Mouse (Mus musculus) left cerebral cortex, postnatal 14 days (tissue): ENCODE data around the gene Mpdu1. TPM values are rescaled to one million over a fixed set of nuclear protein-coding genes. Genes with fewer than 3 reads are reported as not detected.

ENCODE experiments used
- microRNA-seq, 2 experiments: library from miRNA; unstranded; fragments of <30 nt; microRNA quantifications; one replicate each; pipeline ENCODE4 v1.2.0; 2022
- total RNA-seq, 2 experiments: library from RNA; stranded (reverse); gene quantifications; 2 replicates each; pipeline ENCODE4 v1.2.3; 2021

Gene Mpdu1
- total RNA-seq, 2 experiments from 2014 or later, result 77.6 to 83.7 TPM

Small RNA genes within 50 kb of the gene (microRNA-seq; reads per million reads assigned to microRNA genes)
- gene Mir1934 (5.0 to 5.7 reads per million in 2 experiments), gene Mir467f (0 reads per million in 2 experiments)

Other genes starting within 250 kb of the Mpdu1 start
- 10 to 100 TPM; 33.0 to 33.3 TPM for gene Kdm6b, start 249.0 kb downstream of the Mpdu1 start, total RNA-seq
- 1 to 10 TPM; 3.5 to 3.6 TPM for gene Dnah2, start 113.5 kb downstream of the Mpdu1 start, total RNA-seq
- 100 to 1,000 TPM in 1 of 2 experiments, 10 to 100 TPM in 1; 71.8 to 100 TPM for gene Efnb3, start 102.4 kb downstream of the Mpdu1 start, total RNA-seq
- gene Wrap53, start 82.4 kb downstream of the Mpdu1 start, total RNA-seq, result 1 to 10 TPM; 6.9 to 8.3 TPM
- 10 to 100 TPM; 21.2 to 21.9 TPM for gene Trp53, start 82.3 kb downstream of the Mpdu1 start, total RNA-seq
- 100 to 1,000 TPM; 451 to 452 TPM for gene Atp1b2, start 56.7 kb downstream of the Mpdu1 start, total RNA-seq
- gene Shbg, start 44.7 kb downstream of the Mpdu1 start, total RNA-seq, result not detected
- gene Sat2, start 40.6 kb downstream of the Mpdu1 start, total RNA-seq, result 10 to 100 TPM in 1 of 2 experiments, 1 to 10 TPM in 1; 9.9 to 10.2 TPM
- gene Fxr2, start 29.7 kb downstream of the Mpdu1 start, total RNA-seq, result 100 to 1,000 TPM; 107 TPM
- not detected for gene Sox15, start 7.3 kb downstream of the Mpdu1 start, total RNA-seq
- gene Cd68, start 3.5 kb upstream of the Mpdu1 start, total RNA-seq, result 10 to 100 TPM; 13.5 to 13.8 TPM
- 100 to 1,000 TPM; 368 to 371 TPM for gene Eif4a1, start 9.8 kb upstream of the Mpdu1 start, total RNA-seq
- 100 to 1,000 TPM in 1 of 2 experiments, 10 to 100 TPM in 1; 91.5 to 102 TPM for gene Senp3, start 19.4 kb upstream of the Mpdu1 start, total RNA-seq
- gene Tnfsf13, start 23.1 kb upstream of the Mpdu1 start, total RNA-seq, result 1 to 10 TPM; 1.7 to 2.0 TPM
- 1 to 10 TPM; 5.8 to 7.6 TPM for gene Tnfsf12, start 33.2 kb upstream of the Mpdu1 start, total RNA-seq
- gene Tnfsfm13, start 33.5 kb upstream of the Mpdu1 start, total RNA-seq, result under 1 TPM; 0.81 to 0.95 TPM
- gene Polr2a, start 96.0 kb upstream of the Mpdu1 start, total RNA-seq, result 10 to 100 TPM; 54.3 to 54.4 TPM
- gene Slc35g3, start 99.3 kb upstream of the Mpdu1 start, total RNA-seq, result not detected
- 10 to 100 TPM; 71.1 to 86.9 TPM for gene Zbtb4, start 103.3 kb upstream of the Mpdu1 start, total RNA-seq
- under 1 TPM; 0.76 to 0.79 TPM for gene Chrnb1, start 133.3 kb upstream of the Mpdu1 start, total RNA-seq
- 10 to 100 TPM; 15.4 to 20.4 TPM for gene Fgf11, start 139.2 kb upstream of the Mpdu1 start, total RNA-seq
- not detected for gene Tmem102, start 143.0 kb upstream of the Mpdu1 start, total RNA-seq
- gene Gm39566, start 152.7 kb upstream of the Mpdu1 start, total RNA-seq, result not detected
- gene Spem2, start 155.8 kb upstream of the Mpdu1 start, total RNA-seq, result not detected
- under 1 TPM in 1 of 2 experiments, not detected in 1; 0.32 TPM for gene Spem1, start 159.5 kb upstream of the Mpdu1 start, total RNA-seq
- gene Nlgn2, start 175.1 kb upstream of the Mpdu1 start, total RNA-seq, result 100 to 1,000 TPM; 277 to 281 TPM
- 100 to 1,000 TPM; 160 to 167 TPM for gene Tmem256, start 175.9 kb upstream of the Mpdu1 start, total RNA-seq
- gene Plscr3, start 183.7 kb upstream of the Mpdu1 start, total RNA-seq, result 10 to 100 TPM; 19.5 to 22.3 TPM
- not detected for gene Tnk1, start 196.1 kb upstream of the Mpdu1 start, total RNA-seq
- gene Tmem95, start 215.4 kb upstream of the Mpdu1 start, total RNA-seq, result not detected
- 1 to 10 TPM in 1 of 2 experiments, under 1 TPM in 1; 0.86 to 1.4 TPM for gene Kctd11, start 218.8 kb upstream of the Mpdu1 start, total RNA-seq
- gene Acap1, start 232.9 kb upstream of the Mpdu1 start, total RNA-seq, result not detected
- under 1 TPM in 1 of 2 experiments, not detected in 1; 0.38 TPM for gene 2810408A11Rik, start 238.3 kb upstream of the Mpdu1 start, total RNA-seq
- gene Neurl4, start 238.4 kb upstream of the Mpdu1 start, total RNA-seq, result 100 to 1,000 TPM; 121 to 125 TPM